Mouse (Mus musculus) embryonic facial prominence, embryonic 12.5 days (tissue): ENCODE measurements around the gene Cmip. TPM values are rescaled to one million over a fixed set of nuclear protein-coding genes. Genes with fewer than 3 reads are reported as not detected.

ENCODE experiments used
- ATAC-seq: fragments of 200-750 bp; cut with Nextera tagmentation; 2 replicates; pipeline ENCODE4 v1.8.0; 2017; ENCODE audit not compliant: insufficient number of reproducible peaks, insufficient read depth, low FRiP score, low TSS enrichment
- H3K27ac ChIP-seq: fragments of 300-500 bp; sonication (generic); 2 replicates; pipeline ENCODE4 v1.5.1; 2016; ENCODE audit warnings: mild to moderate bottlenecking
- H3K27me3 ChIP-seq: fragments of 300-500 bp; sonication (generic); 2 replicates; pipeline ENCODE4 v1.6.1; 2016; ENCODE audit warnings: mild to moderate bottlenecking, moderate library complexity
- H3K36me3 ChIP-seq: fragments of 300-500 bp; sonication (generic); 2 replicates; pipeline ENCODE4 v1.6.1; 2016; ENCODE audit warnings: mild to moderate bottlenecking
- H3K4me1 ChIP-seq: fragments of 300-500 bp; sonication (generic); 2 replicates; pipeline ENCODE4 v1.6.1; 2016
- H3K4me2 ChIP-seq: fragments of 300-500 bp; sonication (generic); replicated peaks from 2 replicates; pipeline ENCODE4 v1.6.1; 2016; ENCODE audit warnings: mild to moderate bottlenecking, moderate library complexity
- H3K4me3 ChIP-seq: fragments of 300-500 bp; sonication (generic); 2 replicates; pipeline ENCODE4 v1.5.1; 2016; ENCODE audit warnings: mild to moderate bottlenecking
- H3K9ac ChIP-seq: fragments of 300-500 bp; sonication (generic); 2 replicates; pipeline ENCODE4 v1.6.1; 2016; ENCODE audit warnings: mild to moderate bottlenecking, moderate library complexity
- H3K9me3 ChIP-seq: fragments of 300-500 bp; sonication (generic); 2 replicates; pipeline ENCODE4 v1.6.1; 2016; ENCODE audit warnings: mild to moderate bottlenecking, moderate library complexity
- WGBS: fragments of 180-500 bp; shearing (Covaris S2); methylation state at CpG from one replicate; pipeline ENCODE4 v1.1.7; 2016; 5-methylcytosine and 5-hydroxymethylcytosine counted together
- polyA plus RNA-seq: library from polyadenylated mRNA; unstranded; fragments of >200 nt; fragmentation: Nextera tagmentation; extraction: Ambion mirVana; gene quantifications from 2 replicates; pipeline ENCODE4 v1.2.1, GENCODE M21; 2016

Gene Cmip
- polyA plus RNA-seq, 1 experiment from 2014 or later: 16.8 TPM

- H3K9ac ChIP-seq: no peak overlapping the region
- no peaks in the 10 kb centered on the region for H3K9me3 ChIP-seq
- H3K4me2 ChIP-seq: no peak overlapping the region
- no peak for ATAC-seq
- 67% methylated on average over 11 of the region's 11 CpGs for WGBS
- no peaks in the 10 kb centered on the region; the same call in 1 of the 2 replicates for H3K36me3 ChIP-seq
- no peaks in the 10 kb centered on the region for H3K27me3 ChIP-seq
- H3K4me3 ChIP-seq: no peak overlapping the region
- no peak overlapping the region for H3K27ac ChIP-seq
- peaks cover 28% of the 10 kb centered on the region; the same call in 1 of the 2 replicates for H3K4me1 ChIP-seq
Observed at GRCm38 (mm10) chr8:117373001-117373428, 116.2 kb downstream of the Cmip start.

- Histone ChIP-seq H3K4me1 (peaks cover 25% of the 10 kb centered on the region; the same call in 1 of the 2 replicates), H3K36me3 (peaks cover 2% of the 10 kb centered on the region; the same call in 1 of the 2 replicates), H3K27ac (no peak overlapping the region), H3K4me3 (no peak overlapping the region), H3K27me3 (no peaks in the 10 kb centered on the region), H3K4me2 (no peak overlapping the region), H3K9me3 (no peaks in the 10 kb centered on the region), H3K9ac (no peak overlapping the region)
- no peak for ATAC-seq
- WGBS: 77% methylated on average over 3 of the region's 3 CpGs
Observed at GRCm38 (mm10) chr8:117374087-117374486, 117.2 kb downstream of the Cmip start.

- 67% methylated on average over 16 of the region's 16 CpGs for WGBS
- H3K9me3 ChIP-seq: no peaks in the 10 kb centered on the region
- H3K27ac ChIP-seq: no peak overlapping the region
- H3K9ac ChIP-seq: no peak overlapping the region
- ATAC-seq: no peak
- no peak overlapping the region for H3K4me2 ChIP-seq
- H3K27me3 ChIP-seq: no peaks in the 10 kb centered on the region
- no peak overlapping the region for H3K4me3 ChIP-seq
- H3K36me3 ChIP-seq: peaks cover 2% of the 10 kb centered on the region; the same call in 1 of the 2 replicates
- H3K4me1 ChIP-seq: peaks cover 8% of the 10 kb centered on the region; the same call in 1 of the 2 replicates
Observed at GRCm38 (mm10) chr8:117376997-117377396, 120.1 kb downstream of the Cmip start.

- ATAC-seq: no peak
- H3K36me3 ChIP-seq: peaks cover 3% of the 10 kb centered on the region
- H3K27ac ChIP-seq: no peak overlapping the region
Observed at GRCm38 (mm10) chr8:117378625-117379024, 121.8 kb downstream of the Cmip start.

GRCm38 (mm10) chr8:117379131-117379530, 122.3 kb downstream of the Cmip start:
- ATAC-seq: no peak

More at GRCm38 (mm10) chr8:117378625-117379024, 121.8 kb downstream of the Cmip start:
- Histone ChIP-seq H3K4me2 (no peak overlapping the region), H3K4me3 (no peak overlapping the region), H3K4me1 (peaks cover 4% of the 10 kb centered on the region; the same call in 1 of the 2 replicates), H3K27me3 (no peaks in the 10 kb centered on the region), H3K9me3 (no peaks in the 10 kb centered on the region), H3K9ac (no peak overlapping the region)
- WGBS: 77% methylated on average over 7 of the region's 7 CpGs

GRCm38 (mm10) chr8:117380796-117381195, 123.9 kb downstream of the Cmip start:
- ATAC-seq: no peak

More at GRCm38 (mm10) chr8:117379131-117379530, 122.3 kb downstream of the Cmip start:
- Histone ChIP-seq H3K4me3 (no peak overlapping the region), H3K36me3 (peaks cover 6% of the 10 kb centered on the region), H3K4me2 (no peak overlapping the region), H3K9me3 (no peaks in the 10 kb centered on the region), H3K27me3 (no peaks in the 10 kb centered on the region), H3K27ac (no peak overlapping the region), H3K4me1 (peaks cover 4% of the 10 kb centered on the region; the same call in 1 of the 2 replicates), H3K9ac (no peak overlapping the region)
- 58% methylated on average over 10 of the region's 10 CpGs for WGBS

GRCm38 (mm10) chr8:117386142-117386541, 129.3 kb downstream of the Cmip start:
- Histone ChIP-seq H3K9ac (no peak overlapping the region), H3K4me3 (no peak overlapping the region), H3K4me1 (0 out of 2 replicates have a peak, but pooled peaks cover 4% of the 10 kb centered on the region), H3K27me3 (no peaks in the 10 kb centered on the region), H3K36me3 (peaks cover 4% of the 10 kb centered on the region; the same call in 1 of the 2 replicates), H3K27ac (no peak overlapping the region), H3K9me3 (no peaks in the 10 kb centered on the region), H3K4me2 (no peak overlapping the region)
- 66% methylated on average over 2 of the region's 2 CpGs for WGBS
- ATAC-seq: no peak

More at GRCm38 (mm10) chr8:117380796-117381195, 123.9 kb downstream of the Cmip start:
- Histone ChIP-seq H3K4me3 (no peak overlapping the region), H3K27ac (no peak overlapping the region), H3K4me1 (peaks cover 4% of the 10 kb centered on the region; the same call in 1 of the 2 replicates), H3K27me3 (no peaks in the 10 kb centered on the region), H3K9ac (no peak overlapping the region), H3K36me3 (peaks cover 6% of the 10 kb centered on the region), H3K4me2 (no peak overlapping the region), H3K9me3 (no peaks in the 10 kb centered on the region)
- 79% methylated on average over 8 of the region's 8 CpGs for WGBS

- 0 out of 2 replicates have a peak, but pooled peaks cover 4% of the 10 kb centered on the region for H3K4me1 ChIP-seq
- no peak overlapping the region for H3K27ac ChIP-seq
- WGBS: 66% methylated on average over 10 of the region's 10 CpGs
- no peak overlapping the region for H3K9ac ChIP-seq
- H3K4me3 ChIP-seq: no peak overlapping the region
- no peak overlapping the region for H3K4me2 ChIP-seq
- H3K27me3 ChIP-seq: no peaks in the 10 kb centered on the region
- ATAC-seq: no peak
- no peaks in the 10 kb centered on the region for H3K9me3 ChIP-seq
- H3K36me3 ChIP-seq: peaks cover 4% of the 10 kb centered on the region; the same call in 1 of the 2 replicates
Observed at GRCm38 (mm10) chr8:117387642-117388041, 130.8 kb downstream of the Cmip start.

- Histone ChIP-seq H3K4me2 (no peak overlapping the region), H3K4me1 (0 out of 2 replicates have a peak, but pooled peaks cover 4% of the 10 kb centered on the region), H3K9ac (no peak overlapping the region), H3K27ac (no peak overlapping the region), H3K27me3 (no peaks in the 10 kb centered on the region), H3K36me3 (peaks cover 4% of the 10 kb centered on the region; the same call in 1 of the 2 replicates), H3K9me3 (no peaks in the 10 kb centered on the region), H3K4me3 (no peak overlapping the region)
- 76% methylated on average over 8 of the region's 8 CpGs for WGBS
- no peak for ATAC-seq
Observed at GRCm38 (mm10) chr8:117388370-117388769, 131.5 kb downstream of the Cmip start.

- H3K4me1 ChIP-seq: no peaks in the 10 kb centered on the region
- ATAC-seq: no peak
- no peak overlapping the region for H3K27ac ChIP-seq
- H3K4me3 ChIP-seq: no peak overlapping the region
- H3K9ac ChIP-seq: no peak overlapping the region
- no peaks in the 10 kb centered on the region for H3K9me3 ChIP-seq
- H3K36me3 ChIP-seq: peaks cover 16% of the 10 kb centered on the region
- 83% methylated on average over 6 of the region's 6 CpGs for WGBS
- no peak overlapping the region for H3K4me2 ChIP-seq
- no peaks in the 10 kb centered on the region for H3K27me3 ChIP-seq
Observed at GRCm38 (mm10) chr8:117393853-117394252, 137.0 kb downstream of the Cmip start.

- WGBS: 80% methylated on average over 7 of the region's 7 CpGs
- Histone ChIP-seq H3K4me1 (no peaks in the 10 kb centered on the region), H3K9me3 (no peaks in the 10 kb centered on the region), H3K4me3 (no peak overlapping the region), H3K27ac (no peak overlapping the region), H3K36me3 (peaks cover 16% of the 10 kb centered on the region), H3K9ac (no peak overlapping the region), H3K4me2 (no peak overlapping the region), H3K27me3 (no peaks in the 10 kb centered on the region)
- no peak for ATAC-seq
Observed at GRCm38 (mm10) chr8:117395055-117395454, 138.2 kb downstream of the Cmip start.

- H3K4me2 ChIP-seq: no peak overlapping the region
- no peaks in the 10 kb centered on the region for H3K4me1 ChIP-seq
- H3K9me3 ChIP-seq: no peaks in the 10 kb centered on the region
- peaks cover 16% of the 10 kb centered on the region for H3K36me3 ChIP-seq
- no peak overlapping the region for H3K9ac ChIP-seq
- H3K27me3 ChIP-seq: no peaks in the 10 kb centered on the region
- no peak overlapping the region for H3K27ac ChIP-seq
- no peak overlapping the region for H3K4me3 ChIP-seq
- WGBS: 94% methylated on average over 4 of the region's 4 CpGs
- no peak for ATAC-seq
Observed at GRCm38 (mm10) chr8:117396884-117397283, 140.0 kb downstream of the Cmip start.
